Mouse (Mus musculus) CH12.LX (cell line): ENCODE results near the gene Lin52.

Experiments
- CHD2 ChIP-seq: IDR thresholded peaks from 2 replicates; pipeline ENCODE4 v1.6.1; 2011; ENCODE audit warnings: low read length, improper control_type of control experiment
- CTCF ChIP-seq, 2 experiments: IDR thresholded peaks in 1 of 2; conservative IDR thresholded peaks in 1 of 2; 2 replicates each; pipeline ENCODE4 v1.5.1; 2011 to 2012; ENCODE audit warnings: low read depth in 2 of 2, low read length in 2 of 2, improper control_type of control experiment in 1 of 2, inconsistent platforms in 1 of 2, mild to moderate bottlenecking in 1 of 2, moderate library complexity in 1 of 2
- E2F4 ChIP-seq: IDR thresholded peaks from 2 replicates; pipeline ENCODE4 v1.6.1; 2011; ENCODE audit warnings: low read depth, low read length, improper control_type of control experiment; ENCODE audit not compliant: insufficient replicate concordance
- ELF1 ChIP-seq: IDR thresholded peaks from 2 replicates; pipeline ENCODE4 v1.6.1; 2014; ENCODE audit warnings: low read depth, mild to moderate bottlenecking, inconsistent platforms, low read length, improper control_type of control experiment
- GABPA ChIP-seq: IDR thresholded peaks from 2 replicates; pipeline ENCODE4 v1.6.1; 2012; ENCODE audit warnings: low read depth, low read length, improper control_type of control experiment, inconsistent platforms; ENCODE audit not compliant: insufficient replicate concordance
- HCFC1 ChIP-seq: IDR thresholded peaks from 2 replicates; pipeline ENCODE4 v1.6.1; 2012; ENCODE audit warnings: low read depth, mild to moderate bottlenecking, inconsistent platforms, low read length, improper control_type of control experiment
- JUND ChIP-seq: conservative IDR thresholded peaks from 2 replicates; pipeline ENCODE4 v1.6.1; 2011; ENCODE audit warnings: low read depth, low read length, improper control_type of control experiment
- MYC ChIP-seq: IDR thresholded peaks from 2 replicates; pipeline ENCODE4 v1.6.1; 2011; ENCODE audit warnings: low read depth, mild to moderate bottlenecking, improper control_type of control experiment, low read length
- NELFE ChIP-seq: IDR thresholded peaks from 2 replicates; pipeline ENCODE4 v1.6.1; 2011; ENCODE audit warnings: low read depth, low read length, improper control_type of control experiment
- POLR2A ChIP-seq: IDR thresholded peaks from 2 replicates; pipeline ENCODE4 v1.6.1; 2011; ENCODE audit warnings: low read depth, mild to moderate bottlenecking, improper control_type of control experiment, low read length
- UBTF ChIP-seq: IDR thresholded peaks from 2 replicates; pipeline ENCODE4 v1.6.1; 2012; ENCODE audit warnings: low read depth, mild to moderate bottlenecking, inconsistent platforms, low read length, improper control_type of control experiment, moderate library complexity
- USF1 ChIP-seq: IDR thresholded peaks from 2 replicates; pipeline ENCODE4 v1.6.1; 2014; ENCODE audit warnings: low read depth, mild to moderate bottlenecking, inconsistent platforms, low read length, improper control_type of control experiment
- ZC3H11A ChIP-seq: IDR thresholded peaks from 2 replicates; pipeline ENCODE4 v1.6.1; 2012; ENCODE audit warnings: low read depth, mild to moderate bottlenecking, inconsistent platforms, low read length, improper control_type of control experiment
- ZKSCAN1 ChIP-seq: IDR thresholded peaks from 2 replicates; pipeline ENCODE4 v1.6.1; 2012; ENCODE audit warnings: low read depth, inconsistent platforms, low read length, improper control_type of control experiment, borderline replicate concordance

DNA sequence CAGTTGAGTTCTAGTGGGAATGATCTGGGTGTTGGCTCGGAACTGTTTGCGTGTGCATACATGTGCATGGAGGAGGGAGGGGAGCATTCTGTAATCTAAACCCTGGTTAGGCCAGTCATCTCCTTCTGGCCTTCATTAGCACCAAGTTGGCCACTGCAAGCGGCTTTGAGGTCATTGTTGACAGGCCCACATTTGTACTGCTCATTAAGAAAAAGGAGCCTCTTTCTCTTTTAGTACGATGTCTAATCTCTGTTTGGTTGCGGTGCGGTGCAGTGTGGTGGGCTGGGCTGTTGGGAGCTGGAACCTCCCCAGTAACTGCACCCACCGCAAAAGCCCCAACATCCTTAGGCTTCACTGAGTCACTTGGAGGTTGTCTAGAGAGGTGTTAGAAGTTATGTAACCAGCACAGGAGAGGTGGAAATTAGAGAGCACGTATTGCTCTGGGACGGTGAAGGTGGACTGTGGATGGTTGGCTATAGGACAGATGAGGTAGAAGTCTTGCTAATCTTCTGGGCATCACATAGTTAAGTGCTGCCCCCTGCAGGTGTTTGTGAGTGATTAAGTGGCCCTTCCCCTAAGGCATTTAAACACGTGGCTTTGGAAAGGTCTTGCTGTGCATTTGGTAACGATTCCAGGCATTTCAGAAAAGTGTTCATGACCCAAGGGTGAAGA, 126.7 kb downstream of the Lin52 start:
- TF ChIP-seq JUND, result no peak
- TF ChIP-seq HCFC1, result no peak
- TF ChIP-seq ZKSCAN1, result no peak
- TF ChIP-seq ELF1, result no peak
- TF ChIP-seq E2F4, result no peak
- TF ChIP-seq GABPA, result no peak
- no peak for TF ChIP-seq MYC
- peak; percentile 18 to 54; a peak in 2 of 4 replicates for TF ChIP-seq CTCF (conservative IDR thresholded peaks at IDR 0.05 in 1 of 2, IDR thresholded peaks at IDR 0.05 in 1 of 2; ENCODE audit: low read depth in 2 of 2, low read length in 2 of 2)
- no peak for TF ChIP-seq UBTF
- TF ChIP-seq POLR2A, result no peak
- no peak for TF ChIP-seq ZC3H11A
- TF ChIP-seq NELFE, result no peak
- TF ChIP-seq CHD2, result no peak
- no peak for TF ChIP-seq USF1
